Mouse (Mus musculus) frontal cortex, postnatal 14 days (tissue): Measurements from ENCODE around the gene Sec22b.

ENCODE experiments used
- DNase-seq, 2 experiments: peaks; one replicate each; pipeline ENCODE4 v3.0.0; 2022; ENCODE audit warnings: low spot score in 2 of 2

Gene Sec22b

DNA sequence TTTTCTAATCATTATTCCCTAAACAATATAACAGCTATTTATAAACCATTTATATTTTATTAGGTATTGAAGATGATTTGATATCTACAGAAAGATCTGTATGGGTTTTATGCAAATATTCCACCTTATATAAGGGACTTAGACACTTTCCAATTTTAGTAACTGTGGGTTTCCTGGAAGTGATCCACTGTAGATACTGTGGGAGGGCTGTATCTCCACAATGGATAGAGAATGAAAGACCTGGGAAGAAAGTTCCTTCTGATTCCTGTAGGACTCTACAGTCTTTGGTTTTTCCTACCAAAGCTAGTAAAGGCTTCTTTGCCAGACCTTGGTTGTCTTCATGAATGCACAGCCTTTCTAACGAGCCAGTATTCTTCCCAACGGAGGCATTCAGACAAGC lies 8.7 kb downstream of the Sec22b start:
- DNase-seq: no peak

DNA sequence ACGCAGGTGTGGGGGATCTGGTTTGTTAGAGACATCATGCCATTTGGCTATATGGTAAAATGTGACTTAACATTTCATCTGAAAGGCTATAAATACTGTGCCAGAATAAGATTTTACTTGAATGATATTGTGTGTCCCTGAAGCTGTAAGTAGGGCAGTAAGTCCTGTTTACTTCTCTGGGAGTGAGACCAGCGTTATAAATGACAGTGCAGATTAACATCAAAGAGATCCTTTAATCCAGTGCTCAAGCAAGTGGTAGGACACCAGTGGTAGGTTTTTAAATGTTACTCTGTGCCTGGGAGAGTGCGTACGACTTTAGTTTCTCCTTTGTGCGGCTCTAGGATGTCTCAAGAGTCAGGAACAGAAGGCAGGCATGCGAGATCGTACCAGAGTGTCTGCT lies 10.1 kb downstream of the Sec22b start:
- DNase-seq: no peak

DNA sequence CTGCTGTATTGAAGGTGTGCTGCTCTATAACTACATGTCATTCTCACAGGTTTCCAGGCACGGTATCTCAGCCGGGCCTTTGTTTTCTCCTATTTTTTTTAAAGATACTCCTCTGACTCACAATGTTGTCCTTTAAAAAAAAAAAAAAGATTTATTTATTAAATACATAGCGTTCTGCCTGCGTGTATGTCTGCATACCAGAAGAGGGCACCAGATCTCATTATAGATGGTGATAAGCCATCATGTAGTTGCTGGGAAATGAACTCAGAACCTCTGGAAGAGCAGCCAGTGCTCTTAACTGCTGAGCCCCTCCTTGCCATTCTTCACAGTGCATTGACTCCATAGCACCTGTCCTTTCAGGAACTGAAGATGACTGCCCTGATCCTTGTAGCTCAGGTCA lies 14.1 kb downstream of the Sec22b start:
- no peak for DNase-seq

GRCm38 (mm10) chr3:97918885-97919550 lies 18.0 kb downstream of the Sec22b start:
- DNase-seq: no peak

DNA sequence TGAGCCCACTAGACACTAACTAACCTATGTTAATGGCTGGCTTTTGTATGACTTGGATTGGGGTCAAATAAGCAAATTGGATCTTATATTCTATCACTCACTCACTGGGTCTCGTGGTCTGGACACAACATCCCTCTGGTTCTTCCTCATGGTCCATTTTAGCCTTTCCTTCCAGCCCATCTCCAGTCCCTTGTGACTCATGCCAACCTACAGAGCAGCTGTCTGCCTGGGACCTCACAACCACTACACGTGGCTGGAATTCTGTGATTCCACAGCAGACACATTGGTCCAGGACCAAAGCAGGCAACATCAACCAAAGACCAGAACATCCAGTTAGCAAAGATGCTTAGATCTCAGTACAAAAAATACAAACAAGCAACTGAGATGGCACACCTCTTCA lies 24.3 kb downstream of the Sec22b start:
- no peak for DNase-seq

DNA sequence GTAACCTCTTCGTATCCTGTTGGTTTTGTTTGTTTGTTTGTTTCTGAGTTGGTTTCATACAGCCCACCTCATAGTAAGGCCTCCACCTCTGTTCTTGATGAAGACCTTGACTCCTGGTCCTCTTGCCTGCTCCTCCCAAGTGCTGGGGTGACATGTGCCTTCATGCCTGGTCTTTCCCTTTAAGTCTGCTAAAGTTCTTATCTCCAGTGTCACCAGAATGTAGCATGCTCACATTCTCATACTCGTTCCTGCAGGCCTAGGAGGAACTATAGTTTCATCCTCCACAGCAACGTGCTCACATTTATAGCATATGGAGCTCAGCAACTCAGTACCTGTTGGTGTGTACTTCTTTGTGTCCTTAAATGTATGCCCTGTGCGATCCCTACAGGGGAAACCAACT lies 26.3 kb downstream of the Sec22b start:
- no peak for DNase-seq

- peak; percentile 43 to 76 for DNase-seq
These were observed 28.2 kb downstream of the Sec22b start for GRCm38 (mm10) chr3:97928968-97929858.

DNA sequence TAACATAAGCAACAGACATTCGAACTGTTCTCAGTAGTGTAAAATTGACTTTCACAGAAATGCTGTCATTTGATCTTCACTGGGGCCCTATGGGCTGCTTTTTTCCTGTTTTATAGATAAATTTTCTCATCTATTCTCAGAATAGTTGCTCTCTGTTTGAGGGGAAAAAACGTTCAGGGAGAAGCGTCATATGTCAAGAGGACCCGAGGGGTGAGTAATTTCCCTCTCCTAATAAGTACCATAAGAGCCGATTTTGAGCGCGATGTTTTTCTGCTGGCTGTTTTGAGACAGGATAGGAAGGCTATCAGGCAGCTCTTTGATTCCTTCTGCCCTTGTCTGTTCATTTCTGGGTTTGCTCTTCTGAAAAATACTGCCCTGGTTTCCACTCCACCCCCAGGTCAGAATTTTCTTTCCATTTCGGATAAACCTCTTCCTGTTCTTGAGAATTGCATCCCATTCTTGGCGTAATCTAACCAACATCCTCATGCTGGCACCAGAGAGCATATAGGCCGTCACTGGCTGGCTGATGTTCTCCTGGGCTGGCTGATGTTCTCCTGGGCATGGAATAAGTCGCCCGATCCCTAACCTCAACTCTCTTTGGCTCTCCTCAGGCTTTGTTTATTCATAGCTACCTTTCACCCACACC lies 29.3 kb downstream of the Sec22b start:
- no peak for DNase-seq

DNA sequence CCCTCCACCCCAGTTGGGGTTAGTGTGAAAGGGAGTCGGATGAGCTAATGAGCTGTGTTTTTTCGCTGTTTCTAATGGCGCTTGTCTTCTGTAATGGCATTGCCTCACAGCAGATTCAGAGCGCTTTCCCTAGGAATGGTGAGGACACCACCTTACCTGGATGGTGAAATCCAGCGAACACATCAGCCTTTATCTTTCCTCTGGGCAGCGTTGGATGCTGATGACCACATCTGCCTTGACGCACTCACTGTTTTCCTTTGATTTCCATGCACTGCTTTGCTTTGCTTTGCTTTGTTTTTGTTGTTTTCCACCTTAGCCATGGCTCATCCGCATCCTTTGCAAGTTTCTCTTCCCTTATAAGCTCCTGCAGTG lies 29.8 kb downstream of the Sec22b start:
- DNase-seq: no peak

DNA sequence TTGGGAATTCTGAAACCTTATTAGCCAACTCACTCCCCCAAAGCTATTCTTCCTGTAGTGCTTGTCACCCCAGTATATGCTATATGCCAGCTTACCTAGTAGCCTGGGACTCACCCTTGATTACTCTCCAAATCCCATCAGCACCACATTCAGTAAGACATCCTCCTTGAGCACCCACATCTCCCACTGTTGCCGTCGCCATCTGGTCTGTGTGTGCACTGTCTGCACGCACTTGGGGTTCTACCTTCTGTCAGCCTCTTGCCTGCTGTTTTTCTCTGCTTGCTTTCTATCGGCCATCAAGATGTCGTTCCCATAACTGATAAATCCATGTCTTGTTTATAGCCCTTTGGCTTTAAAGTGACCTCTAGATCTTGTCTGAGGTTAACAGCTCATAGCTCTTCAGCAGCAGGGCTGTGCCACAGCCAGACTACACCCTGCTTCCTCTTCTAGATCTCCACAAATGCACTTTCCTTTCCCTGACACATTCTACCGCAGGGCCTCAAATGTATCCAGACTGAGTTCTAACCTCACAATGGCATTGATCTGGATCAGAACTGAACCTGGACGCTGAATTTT lies 30.4 kb downstream of the Sec22b start:
- DNase-seq: peak; percentile 25 to 43

DNA sequence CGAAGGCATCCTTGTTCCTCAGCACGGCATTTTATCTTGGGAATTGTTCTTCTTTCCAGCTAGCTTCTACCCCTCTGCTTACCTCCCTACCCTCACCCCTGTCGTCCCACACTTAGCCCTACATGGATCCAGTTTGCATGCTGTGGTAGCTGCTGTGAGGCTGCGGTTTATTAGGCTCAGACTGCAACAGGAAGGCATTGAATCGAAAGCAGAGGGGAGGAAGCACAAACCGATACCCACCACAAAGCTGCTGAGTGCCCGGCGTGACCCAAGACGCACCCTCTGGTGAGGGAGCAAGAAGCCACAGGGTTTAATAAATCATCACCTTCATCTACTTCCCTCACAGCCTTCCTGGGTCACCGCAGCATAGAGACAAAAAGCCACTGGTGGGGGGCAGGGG lies 31.1 kb downstream of the Sec22b start:
- no peak for DNase-seq

DNA sequence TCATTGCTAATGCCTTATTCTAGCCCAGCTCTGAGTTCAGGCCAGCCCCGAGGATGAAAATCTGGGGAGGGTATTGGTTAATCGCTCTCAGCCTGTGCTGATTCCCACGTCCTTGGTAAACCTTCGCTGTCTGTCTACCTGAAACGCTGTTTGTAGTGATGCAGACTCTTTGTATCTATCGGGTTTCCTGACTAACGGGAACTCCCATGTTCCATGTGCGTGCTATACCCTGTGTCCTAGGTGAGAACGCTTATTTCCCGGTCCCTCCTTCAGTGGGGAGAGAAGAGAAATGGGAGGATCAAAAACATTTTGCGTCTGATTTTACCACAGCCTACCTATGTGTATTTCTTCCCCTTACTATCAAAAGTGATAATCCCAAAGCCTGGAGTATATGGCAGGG lies 31.8 kb downstream of the Sec22b start:
- no peak for DNase-seq

GRCm38 (mm10) chr3:97933251-97933650 lies 32.3 kb downstream of the Sec22b start:
- DNase-seq: peak in 1 of 2 experiments; percentile 14

DNA sequence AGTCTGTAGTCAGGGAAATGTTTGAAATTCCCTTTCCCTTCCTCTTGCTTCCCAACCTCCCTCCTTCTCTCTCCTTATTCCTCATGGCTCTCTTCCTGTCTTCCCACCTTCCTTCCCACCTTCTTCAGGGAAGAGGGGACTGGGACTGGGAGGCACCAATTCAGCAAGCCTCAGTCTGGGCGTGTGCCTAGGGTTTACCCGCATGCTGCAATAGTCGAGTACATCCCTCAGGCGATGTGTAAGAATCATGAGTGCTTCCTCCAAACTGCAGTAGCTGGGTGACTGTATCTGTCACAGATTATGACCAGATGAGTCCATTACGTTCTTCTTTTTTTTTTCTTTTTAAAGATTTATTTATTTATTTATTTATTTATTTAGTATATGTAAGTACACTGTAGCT lies 32.8 kb downstream of the Sec22b start:
- no peak for DNase-seq

- no peak for DNase-seq
These were observed 33.6 kb downstream of the Sec22b start for GRCm38 (mm10) chr3:97934331-97935300.

DNA sequence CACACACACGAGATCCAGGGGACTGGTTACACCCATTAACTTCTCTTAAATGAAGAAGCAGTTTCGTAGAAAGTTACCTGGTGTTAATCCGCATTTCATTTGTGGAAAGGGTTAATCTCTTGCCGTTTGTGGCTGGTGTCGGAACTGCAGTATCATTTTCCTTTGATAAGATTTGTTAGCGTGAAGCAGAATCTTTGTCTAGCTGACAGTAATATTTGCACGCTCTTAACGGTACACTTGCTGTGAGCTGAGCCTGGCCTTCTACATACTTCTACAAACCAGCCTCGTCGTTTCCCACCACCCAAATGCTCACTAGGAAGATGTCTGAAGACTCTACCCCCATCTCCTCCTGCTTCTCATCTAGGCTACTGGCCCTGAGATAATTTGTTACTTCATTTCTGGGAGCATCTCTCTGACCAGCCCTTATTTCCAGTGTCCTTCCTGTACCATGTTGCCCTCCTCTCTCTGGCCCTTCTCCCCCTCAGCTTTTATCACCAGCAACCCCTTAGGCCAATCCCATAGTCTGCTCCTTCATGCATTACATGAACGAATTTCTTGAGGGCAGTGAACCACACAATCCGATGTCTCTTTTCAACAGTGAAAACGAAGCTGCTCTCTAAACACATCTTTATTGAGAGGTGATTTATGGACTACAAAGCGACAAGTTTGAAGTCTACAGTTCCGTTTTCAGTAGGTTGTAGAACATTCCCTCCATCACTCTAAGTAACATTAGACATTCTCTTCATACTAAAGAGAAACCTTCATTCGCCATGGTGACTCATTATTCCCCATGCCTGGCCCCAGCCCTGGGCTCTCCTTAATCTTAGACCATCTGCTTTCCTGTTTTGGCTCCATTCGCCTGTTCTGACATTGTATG lies 36.3 kb downstream of the Sec22b start:
- DNase-seq: no peak

GRCm38 (mm10) chr3:97937945-97938266 lies 36.9 kb downstream of the Sec22b start:
- DNase-seq: no peak

- DNase-seq: no peak
These were observed 38.0 kb downstream of the Sec22b start for GRCm38 (mm10) chr3:97938814-97939526.

DNA sequence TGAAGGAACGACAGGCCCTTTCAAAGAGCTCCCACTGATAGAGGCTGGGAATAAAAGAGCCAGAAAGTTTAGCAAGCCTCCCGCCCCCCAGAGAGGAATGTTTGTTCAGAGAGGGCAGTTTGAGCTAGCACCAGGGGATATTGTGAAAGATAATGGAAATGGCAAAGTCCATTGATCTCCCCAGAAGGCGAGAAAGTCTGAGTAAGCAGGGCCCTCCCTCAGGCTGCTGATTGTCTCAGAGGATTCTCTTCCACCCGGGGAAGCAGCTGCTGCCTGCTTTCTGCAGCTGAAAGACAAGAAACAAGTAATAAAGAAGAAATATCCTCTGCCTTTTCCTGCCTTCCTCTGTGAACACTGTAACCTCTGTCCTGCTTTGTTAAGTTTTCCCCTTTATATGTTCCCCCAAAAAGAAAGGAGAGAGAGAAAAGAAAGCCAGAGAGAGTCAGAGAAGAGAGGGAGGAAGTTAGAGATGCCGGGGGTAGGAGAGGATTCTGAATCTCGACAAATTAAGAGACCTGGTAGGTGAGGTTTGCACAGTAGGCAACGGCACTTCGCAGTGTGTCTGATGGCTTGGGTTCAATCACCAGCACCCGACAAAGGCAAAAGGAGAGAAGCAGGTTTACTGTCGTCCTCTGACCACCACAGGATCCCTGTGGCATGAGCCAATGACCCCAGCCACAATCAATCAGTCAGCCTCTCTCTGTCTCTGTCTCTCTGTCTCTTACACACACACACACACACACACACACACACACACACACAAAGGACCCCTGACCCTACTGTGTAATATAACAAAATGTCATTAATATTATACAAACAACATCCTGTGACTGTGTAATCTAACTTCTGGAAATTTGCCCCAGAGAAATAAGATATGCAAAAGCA lies 38.9 kb downstream of the Sec22b start:
- no peak for DNase-seq
